Mouse (Mus musculus): Measurements from ENCODE around the gene Dennd5a. TPM values are rescaled to one million over a fixed set of nuclear protein-coding genes. Genes with fewer than 3 reads are reported as not detected.

Gene Dennd5a
- total RNA-seq, 2 experiments from 2014 or later: 41.8 to 47.8 TPM

DNA sequence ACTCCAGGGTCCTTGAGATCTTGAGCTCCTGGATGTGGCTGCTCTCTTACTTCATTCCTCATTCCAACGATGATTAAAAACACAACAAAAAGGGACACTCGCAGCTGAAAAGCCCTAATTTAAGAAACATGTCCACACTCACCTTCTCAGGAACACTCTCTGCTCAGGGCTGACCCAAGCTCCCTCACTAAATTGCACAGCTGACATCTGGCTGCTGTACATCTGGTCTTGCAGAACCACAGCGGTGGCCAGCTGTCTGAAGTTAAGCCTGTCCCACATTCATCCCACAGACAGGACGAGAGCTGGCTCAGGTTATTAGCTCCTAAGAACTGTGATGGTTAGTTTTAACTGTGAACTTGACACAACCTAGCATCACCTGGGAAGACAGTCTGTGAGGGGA is 68.5 kb downstream of the Dennd5a start:
- DNase-seq: no peak
- intact Hi-C loops (cut with DNase I): loop anchor here (2.0 to 10.0 kb wide), 3 partner anchors 97 to 357 kb away; no protein-coding TSS in a partner anchor

DNA sequence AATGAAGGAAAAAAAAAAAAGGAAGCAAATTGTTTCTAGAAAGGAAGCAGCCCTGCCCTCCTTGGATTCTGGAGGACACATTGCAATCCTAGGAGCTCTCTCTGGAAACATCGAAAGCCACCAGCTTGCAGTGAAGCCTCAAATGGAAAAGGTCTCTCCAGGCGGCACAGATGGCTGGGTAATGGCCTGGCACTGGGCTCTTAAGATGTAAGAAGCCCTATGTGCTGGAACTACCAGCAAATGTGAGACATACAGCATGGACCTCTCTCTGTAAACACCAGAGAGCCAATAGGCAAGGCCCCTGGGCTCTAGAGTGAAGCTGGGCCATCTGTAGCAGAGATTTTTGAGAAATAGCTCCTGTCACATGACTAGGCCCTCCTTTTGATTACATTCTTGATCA is 70.0 kb downstream of the Dennd5a start:
- DNase-seq: no peak

DNA sequence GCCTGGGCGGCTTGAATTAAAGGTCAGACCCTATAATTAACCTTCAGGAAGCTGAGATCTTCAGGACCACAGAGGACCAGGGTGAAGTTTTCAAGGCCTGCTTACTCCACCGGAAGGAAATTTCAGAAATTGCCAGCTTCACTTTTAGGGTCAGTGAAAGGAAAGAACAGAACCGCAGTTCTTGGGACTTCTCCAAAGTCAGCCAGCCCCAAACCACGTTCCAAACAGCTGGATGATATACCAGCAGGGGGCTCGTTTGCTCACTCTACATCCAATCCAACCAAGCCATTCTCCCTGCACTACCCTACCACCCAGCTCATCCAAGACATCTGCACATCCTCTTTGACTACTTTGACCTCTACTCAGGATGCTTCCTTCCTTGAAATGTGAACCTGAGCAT is 71.0 kb downstream of the Dennd5a start:
- intact Hi-C loops (cut with DNase I): no loop called here

More for the DNA sequence above, 70.0 kb downstream of the Dennd5a start:
- intact Hi-C loops (cut with DNase I): loop anchor here (2.0 to 10.0 kb wide), 2 partner anchors 183 to 355 kb away; no protein-coding TSS in a partner anchor

DNA sequence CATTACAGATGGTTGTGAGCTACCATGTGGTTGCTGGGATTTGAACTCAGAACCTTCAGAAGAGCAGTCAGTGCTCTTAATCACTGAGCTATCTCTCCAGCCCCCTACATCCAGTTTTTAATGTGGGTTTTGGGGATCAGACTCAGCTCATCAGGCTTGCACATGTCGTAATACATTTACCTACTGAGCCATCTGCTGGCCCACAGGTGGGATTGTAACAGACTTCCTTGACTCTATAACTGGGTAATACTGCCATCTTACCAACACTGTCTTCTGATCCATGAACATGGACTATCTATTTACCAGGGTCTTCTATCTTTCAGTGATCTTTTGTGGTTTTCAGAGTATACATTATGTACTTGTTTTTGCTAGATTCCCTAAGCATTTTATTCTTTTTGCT is 74.0 kb downstream of the Dennd5a start:
- intact Hi-C loops (cut with DNase I): no loop called here
- DNase-seq: no peak

More for the DNA sequence above, 71.0 kb downstream of the Dennd5a start:
- DNase-seq: no peak

DNA sequence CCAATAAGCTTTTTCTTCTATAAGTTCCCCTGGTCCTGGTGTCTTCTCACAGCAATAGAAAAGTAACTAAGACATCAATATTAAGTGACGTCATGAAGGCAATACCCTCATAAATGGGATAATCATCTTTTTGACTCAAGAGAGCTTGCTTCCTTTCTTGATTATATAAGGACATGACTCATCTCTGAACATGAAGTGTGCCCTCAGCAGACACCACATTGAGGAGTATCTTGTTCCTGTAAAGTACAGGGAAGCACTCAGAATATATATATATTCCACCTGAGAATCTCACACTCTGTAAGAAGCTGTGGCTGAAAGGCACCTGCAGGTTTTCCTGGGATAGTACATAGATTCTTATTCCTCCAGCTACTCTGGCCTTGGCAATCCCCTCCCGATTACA is 77.7 kb downstream of the Dennd5a start:
- intact Hi-C loops (cut with DNase I): no loop called here
- no peak for DNase-seq

DNA sequence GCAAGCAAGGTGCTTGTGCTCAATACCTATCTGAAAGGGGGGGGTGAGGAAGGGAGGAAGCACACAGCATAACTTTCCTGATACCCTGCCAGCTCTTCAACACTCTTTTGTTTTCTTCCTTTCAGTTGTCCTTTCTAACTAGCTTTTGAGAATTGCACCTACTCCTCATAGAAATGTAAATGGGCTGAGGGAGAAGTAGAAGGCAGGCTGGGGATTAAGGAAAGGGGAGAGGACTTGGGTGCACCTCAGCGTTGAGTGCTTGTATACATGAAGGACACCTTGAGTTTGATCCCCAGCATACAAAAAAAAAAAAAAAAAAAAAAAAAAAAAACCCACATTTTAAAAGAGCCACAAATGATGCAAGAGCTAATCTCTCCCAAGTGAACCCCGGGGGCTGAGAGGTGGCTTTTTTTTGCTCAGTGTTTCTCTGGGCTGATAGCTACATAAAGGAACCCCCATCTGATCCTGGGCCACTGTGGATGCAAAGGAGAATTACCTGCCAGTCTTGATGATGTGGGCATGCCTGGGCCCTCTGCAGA is 78.6 kb downstream of the Dennd5a start:
- intact Hi-C loops (cut with DNase I): no loop called here
- DNase-seq: no peak

DNA sequence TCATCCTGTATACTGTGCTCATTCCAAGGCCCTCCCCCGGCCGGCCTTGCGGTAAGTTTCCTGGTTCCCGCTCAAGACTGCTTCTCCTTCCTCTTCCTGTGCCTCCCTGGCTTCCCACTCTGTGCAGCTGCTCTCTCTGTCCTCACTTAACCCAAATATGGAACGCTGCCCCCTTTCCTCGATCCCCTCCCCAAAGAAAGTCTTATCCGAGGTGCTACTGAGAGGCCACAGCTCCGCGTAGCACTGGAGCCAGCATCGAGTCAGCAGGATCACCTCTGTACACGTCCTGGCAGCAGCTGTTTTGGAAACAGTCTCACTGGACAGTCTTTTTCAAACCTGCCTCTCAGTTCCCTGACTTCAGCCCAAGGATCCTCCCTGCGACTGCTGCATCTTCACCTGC is 81.1 kb downstream of the Dennd5a start:
- intact Hi-C loops (cut with DNase I): no loop called here
- no peak for DNase-seq

DNA sequence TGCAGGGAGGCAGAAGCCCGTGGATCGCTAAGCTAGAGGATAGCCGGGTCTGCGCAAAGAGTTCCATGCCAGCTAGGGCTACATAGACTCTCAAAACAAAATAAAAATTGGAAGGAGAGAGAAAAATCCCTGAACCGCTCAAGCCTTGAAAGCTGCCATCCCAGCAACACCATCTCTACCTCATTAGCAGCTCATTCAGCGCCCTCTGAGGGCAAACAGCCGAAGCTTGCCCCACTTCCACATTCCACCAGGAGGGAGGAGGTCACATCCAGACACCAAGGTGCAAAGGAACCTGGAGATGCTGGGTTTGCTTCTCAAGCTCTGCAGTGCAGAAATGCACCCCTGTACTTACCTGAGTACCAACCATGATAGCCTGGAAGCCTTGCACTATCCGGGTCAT is 84.2 kb downstream of the Dennd5a start:
- DNase-seq: no peak
- intact Hi-C loops (cut with DNase I): no loop called here

DNA sequence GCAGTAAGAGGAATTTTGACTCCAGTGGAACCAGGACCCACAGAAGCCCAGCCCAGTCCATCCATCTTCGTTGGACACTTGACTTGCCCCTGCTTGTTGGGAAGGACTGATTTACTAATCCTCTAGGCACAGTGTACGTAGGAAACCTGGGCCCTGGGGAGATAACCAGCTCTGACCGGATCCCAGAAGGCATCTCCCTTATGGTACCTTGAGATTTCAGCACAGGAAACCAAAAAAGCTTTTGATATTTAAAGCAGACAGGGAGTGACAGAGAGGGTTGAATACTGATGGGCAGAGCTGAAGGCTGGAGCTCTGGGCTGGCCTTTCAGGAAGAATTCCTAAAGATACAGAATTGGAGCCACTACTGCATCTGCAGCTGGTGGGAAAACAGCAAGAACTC is 84.7 kb downstream of the Dennd5a start:
- intact Hi-C loops (cut with DNase I): no loop called here
- DNase-seq: no peak

DNA sequence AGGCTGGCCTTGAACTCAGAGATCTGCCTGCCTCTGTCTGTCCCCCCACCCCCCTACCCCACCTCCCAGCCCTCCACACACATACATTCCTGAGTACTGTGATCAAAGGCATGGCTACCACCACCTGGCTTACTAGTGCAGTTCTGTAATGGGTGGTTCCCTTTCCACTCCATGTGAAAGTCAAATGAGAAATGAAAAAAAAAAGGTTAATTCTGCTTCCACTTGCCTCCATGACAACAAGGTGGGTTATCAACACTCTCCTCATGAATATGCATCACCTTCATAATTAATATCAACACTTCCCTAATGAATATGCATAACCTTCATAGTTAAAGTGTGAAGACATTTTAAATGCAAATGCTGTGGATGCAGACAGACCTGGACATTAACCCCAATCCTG is 85.2 kb downstream of the Dennd5a start:
- intact Hi-C loops (cut with DNase I): no loop called here
- no peak for DNase-seq

DNA sequence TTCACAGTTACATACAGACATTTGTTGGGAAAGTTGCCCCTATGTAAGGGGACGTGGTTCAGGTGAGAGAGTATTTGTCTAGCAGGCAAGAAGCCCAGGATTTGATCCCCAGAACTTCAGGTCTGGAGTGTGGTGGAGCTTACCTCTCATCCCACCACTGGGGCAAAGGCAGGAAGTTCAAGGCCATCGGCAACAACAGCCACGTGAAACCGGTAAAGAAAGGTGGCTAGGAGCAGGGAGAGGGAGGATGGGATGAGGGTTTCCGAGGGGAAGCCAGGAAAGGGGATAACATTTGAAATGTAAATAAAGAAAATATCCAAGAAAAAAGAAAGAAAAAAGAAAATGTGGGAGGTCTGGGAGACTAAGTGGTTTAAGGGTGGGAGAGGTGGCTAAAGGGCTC is 87.1 kb downstream of the Dennd5a start:
- intact Hi-C loops (cut with DNase I): no loop called here

DNA sequence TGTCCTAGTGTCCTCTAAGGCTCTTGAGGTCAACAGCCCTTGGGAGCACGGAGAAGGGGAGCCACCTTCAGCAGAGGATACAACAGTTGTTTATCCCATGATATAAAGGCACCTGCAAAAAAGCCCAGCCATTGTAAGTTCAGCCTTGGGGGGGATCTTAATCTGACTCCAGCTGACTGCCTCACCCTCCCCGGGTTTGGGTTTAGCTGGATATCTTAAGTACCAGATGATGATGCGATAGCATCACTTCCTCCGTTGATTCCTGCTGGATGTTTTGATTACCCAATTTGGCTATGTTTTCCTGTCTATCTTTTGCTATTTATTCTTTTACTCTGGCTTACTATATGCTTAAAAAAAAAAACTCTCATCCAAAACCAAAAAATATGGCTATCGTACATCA is 89.0 kb downstream of the Dennd5a start:
- DNase-seq: no peak
- intact Hi-C loops (cut with DNase I): no loop called here

More for the DNA sequence above, 87.1 kb downstream of the Dennd5a start:
- DNase-seq: no peak

DNA sequence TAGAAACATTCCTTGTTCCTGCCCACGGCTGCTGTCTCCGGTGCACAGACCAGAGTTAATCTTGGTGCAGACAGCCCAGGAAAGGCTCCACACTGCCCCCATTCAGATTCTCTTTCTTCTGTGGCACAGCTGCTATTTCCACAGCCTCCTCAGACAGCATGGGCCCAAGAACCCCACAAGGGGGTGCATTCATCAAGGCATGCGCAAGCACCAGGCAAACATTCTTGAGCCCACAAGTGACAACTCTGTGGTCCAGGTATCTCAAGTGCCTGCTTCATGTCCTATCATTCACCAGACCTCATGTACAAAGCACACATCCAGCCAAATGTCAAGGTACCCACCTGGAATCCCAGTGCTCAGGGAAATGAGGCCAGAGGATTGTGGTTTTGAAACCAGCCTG is 91.8 kb downstream of the Dennd5a start:
- DNase-seq: no peak
- intact Hi-C loops (cut with DNase I): no loop called here

DNA sequence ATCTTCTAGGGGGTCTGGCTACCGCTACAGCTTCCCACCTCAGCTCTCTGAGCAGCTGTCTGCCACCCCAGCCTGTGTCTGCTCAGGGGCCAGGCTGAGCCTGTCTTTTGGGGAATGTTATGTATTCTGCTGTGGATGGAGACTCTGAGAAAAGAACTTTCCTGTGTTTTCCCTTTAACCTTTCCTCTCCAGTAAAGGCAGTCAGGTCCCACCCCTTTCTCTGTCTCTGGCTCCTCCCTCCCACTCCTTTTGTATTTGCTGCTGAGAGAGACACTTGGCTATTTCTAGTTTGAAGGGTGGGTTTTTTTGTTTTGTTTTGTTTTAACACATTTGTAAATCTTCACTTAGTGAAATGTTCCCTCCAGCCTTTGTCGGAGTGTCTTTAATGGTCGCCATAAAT is 93.6 kb downstream of the Dennd5a start:
- DNase-seq: no peak
- intact Hi-C loops (cut with DNase I): no loop called here

DNA sequence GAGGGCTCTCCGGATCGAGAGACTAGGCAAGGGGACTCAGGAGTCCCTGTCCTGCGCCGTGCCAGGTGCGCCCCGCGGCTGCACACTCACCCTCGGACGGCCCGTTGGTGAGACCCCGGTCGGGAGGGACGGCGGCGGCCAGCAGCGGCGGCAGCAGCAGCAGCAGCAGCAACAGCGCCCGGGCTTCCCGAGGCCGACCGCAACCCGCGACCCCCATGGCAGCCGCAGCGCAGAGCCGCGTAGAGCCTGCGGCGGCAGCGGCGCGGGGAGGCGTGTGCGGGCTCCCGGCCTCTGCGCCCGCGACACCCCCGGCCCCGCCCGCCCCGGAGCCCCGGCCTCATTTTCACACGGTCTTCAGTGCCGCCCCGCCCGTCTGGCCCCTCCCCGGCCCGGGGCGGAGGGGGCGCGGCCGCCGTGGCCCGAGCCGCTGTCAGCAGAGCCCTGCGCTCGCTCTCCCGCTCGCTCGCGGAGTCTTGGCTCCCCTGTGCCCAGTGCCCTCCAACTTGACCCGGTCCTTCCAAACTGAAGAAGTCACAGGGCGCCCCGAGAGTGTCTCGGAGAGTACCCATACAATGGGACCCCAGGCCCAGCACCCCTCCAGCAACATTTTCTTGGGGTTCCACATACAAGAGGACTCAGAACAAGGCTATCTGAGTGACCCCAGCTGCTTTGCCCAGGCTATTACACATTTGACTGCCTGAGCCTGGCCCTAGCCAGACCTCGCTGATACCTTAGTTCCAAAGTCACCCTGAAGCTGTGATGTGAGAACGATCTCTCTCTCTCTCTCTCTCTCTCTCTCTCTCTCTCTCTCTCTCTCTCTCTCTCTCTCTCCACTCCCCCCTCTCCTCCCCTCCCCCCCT is 94.7 kb downstream of the Dennd5a start, which contains the start of gene Scube2:
TSS of gene Scube2 (minus strand) at position 310 of the 860 bp plus-strand sequence.
- intact Hi-C loops (cut with DNase I): no loop called here
- no peak for DNase-seq

DNA sequence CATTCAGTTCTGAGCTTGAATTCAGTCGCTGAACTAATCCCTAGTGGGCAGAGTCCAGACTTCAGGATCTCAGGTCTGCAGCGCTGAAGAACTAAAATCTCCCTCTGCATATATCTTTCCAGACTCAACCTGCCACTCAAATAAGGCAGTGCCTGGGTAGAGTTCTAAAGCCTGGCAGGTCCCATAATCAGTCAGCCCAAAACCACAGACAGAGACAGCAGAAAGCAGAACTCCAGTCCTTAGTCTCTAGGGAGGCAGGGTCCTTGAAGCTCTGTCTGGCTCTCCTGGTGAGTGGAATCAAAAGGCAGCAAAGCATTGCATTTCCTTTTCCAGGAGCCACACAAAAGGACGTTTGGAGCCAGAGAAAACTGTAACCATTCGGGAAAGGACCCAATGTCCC is 96.7 kb downstream of the Dennd5a start:
- intact Hi-C loops (cut with DNase I): no loop called here
- no peak for DNase-seq

DNA sequence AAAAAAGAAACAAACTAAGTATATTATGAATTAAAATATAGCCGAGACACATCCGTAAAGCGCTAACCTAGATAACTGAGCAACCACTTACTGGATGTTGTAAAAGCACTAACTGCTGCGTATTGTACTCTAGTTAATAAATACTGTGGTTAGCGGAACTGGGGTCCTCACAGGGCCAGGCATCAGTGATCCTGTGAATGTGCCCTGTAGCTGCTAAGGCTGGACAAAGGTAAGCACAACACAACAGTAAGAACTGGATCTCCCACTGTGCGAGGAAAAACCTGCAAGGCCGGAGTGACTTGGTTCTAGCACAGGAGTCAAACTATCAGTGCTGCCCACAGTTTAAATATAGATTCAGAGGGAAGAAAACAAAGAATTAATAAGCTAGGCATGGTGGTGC is 100.1 kb downstream of the Dennd5a start:
- intact Hi-C loops (cut with DNase I): no loop called here
- no peak for DNase-seq

DNA sequence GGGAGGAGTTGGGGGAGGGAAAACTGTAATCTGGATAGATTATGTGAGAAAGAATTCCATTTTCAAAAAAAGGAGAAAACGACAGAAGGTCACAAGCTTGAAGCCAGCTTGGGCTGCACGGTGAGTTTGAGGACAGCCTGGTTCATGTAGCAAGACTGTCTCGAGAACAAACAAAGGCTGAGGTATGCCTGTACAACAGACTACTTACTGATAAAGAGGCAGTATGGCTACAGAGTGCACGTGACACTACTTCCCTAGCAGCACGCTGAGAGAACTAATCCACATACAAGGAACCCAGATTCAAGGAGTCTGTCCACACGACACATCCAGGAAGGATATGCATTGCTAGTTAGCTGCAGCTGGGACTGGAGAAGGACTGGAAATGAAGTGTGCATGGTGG is 100.9 kb downstream of the Dennd5a start:
- no peak for DNase-seq
- intact Hi-C loops (cut with DNase I): no loop called here

DNA sequence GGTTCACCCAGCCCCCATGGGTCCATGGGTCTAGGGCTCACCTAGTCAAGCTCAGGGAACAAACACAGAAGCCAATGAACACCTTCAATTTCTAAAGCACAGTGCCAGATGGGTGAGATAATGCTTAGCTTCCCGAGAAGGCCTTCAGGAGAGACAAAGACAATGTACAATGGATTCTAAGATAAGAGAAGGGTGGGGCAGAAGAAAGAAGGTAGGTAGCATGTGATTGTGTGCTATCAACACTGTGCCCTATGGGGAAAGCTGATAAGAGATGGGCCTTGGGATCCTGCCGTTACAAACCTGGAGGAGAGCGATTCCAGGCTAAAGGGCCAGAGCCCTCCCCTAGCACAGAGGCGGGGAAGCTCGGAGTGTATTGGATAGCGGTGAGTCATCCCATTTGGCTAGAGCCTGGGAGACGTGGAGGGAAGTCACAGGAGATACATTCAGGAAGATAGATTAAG is 107.5 kb downstream of the Dennd5a start:
- no peak for DNase-seq
- intact Hi-C loops (cut with DNase I): no loop called here

DNA sequence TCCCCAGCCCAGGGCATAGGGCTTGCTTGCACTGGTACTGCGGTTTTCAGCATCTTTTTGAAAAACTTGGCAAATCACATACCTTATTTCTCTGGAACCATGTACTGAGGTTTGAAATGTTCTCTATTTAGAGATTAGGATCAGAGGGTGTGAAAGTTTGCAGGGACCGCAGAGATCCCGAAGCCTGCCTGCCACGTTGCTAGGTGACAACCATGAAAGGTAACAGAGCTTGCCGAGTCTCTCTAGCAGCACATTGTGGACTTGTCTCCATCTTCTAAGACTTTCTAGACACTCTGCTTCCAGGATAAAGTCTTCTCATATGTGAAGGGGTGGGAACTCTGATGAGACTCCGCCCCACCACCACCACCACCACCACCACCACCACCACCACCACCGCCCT is 108.3 kb downstream of the Dennd5a start:
- intact Hi-C loops (cut with DNase I): no loop called here
- DNase-seq: no peak

DNA sequence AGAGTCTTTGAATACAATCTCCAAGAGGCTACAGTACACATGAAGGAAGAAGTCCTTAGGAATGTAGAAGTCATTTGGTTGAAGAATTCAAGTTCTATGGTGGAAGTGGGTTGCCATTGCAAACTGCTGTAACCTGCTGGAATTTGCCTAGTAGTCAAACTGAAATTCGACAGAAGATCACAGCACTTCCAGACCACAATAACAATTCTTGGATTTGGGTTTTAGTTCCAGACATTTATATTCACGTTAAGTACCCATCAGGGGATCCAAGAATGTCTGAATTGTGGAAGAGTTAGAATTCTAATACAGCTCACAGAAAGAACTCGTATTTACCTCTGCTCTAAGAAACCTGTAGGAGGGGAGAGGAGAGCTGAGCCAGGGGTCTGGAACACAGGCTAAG is 109.7 kb downstream of the Dennd5a start:
- DNase-seq: no peak
- intact Hi-C loops (cut with DNase I): no loop called here

Measured in gastrocnemius, postnatal 36 days (tissue).